Mouse (Mus musculus) brain, embryonic 18.5 days (tissue): ENCODE measurements around the gene D630023F18Rik.

Experiments
- DNase-seq: peaks from one replicate; pipeline ENCODE4 v3.0.0-alpha.2; 2012; ENCODE audit warnings: low read depth, low spot score

Gene D630023F18Rik

GRCm38 (mm10) chr1:65122574-65123372 is at the start of gene D630023F18Rik:
Gene D630023F18Rik (minus strand): TSS chr1:65123214.
- no peak for DNase-seq

GRCm38 (mm10) chr1:65171579-65171978 is 48.6 kb upstream of the D630023F18Rik start:
- no peak for DNase-seq

GRCm38 (mm10) chr1:65169947-65170346 is 46.9 kb upstream of the D630023F18Rik start:
- DNase-seq, result no peak

DNA sequence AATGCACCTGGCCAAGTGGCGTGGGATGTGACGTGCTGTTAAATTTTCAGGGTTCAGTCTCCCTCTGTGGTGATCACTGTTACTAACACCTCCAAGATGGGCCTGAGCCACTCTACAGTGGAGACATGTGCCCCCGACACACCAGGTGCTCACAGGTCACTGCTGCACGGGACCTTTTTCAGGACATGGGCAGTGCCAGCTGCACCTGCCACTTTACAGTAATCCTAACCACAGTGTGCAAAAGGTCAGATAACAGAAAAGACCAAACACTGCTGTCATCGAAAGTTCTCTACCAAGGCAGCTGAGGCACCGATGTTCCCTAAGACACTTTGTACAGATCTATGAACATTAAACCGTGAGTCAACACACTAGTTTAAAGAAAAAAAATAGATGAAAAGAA is 46.5 kb upstream of the D630023F18Rik start:
- no peak for DNase-seq

DNA sequence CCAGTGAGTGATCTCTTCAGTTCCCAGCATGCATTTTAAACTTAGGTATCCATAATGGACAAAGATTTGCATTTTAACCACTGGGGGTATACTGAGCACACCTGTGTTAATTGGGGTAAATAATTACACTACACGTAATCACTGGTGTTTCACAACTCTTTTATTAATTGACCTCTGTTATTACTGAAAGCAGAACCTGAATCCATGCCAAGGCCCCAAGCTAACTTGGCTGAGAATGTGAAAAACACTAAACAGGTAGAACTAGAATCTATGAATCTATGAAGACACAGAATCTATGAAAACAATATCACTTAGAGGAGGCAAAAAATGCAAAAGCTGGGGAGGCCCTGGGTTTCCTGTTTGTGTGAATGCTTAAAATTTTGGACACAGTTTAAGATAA is 44.5 kb upstream of the D630023F18Rik start:
- no peak for DNase-seq

DNA sequence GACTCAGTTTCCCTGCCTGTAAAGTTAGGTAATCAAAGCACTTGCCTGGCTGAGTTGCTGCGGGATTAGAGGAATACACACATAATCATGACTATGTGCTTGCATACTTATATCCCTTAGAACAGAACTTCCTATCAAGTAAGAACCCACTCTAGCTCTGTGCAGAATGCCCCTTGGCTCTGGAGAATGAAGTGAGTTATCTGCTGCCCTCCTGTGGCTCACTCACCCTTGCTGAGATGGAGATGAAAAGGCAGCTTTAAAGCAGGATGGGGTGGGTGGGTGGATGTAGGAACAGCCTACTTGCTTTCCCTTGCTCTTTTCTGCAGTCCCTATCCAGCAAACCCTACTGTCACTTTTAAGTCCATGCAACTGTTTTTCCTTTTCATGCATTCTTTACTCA is 39.2 kb upstream of the D630023F18Rik start:
- DNase-seq, result no peak

- DNase-seq, result no peak
Measured at GRCm38 (mm10) chr1:65156111-65156510, 33.1 kb upstream of the D630023F18Rik start.

GRCm38 (mm10) chr1:65154814-65155213 is 31.8 kb upstream of the D630023F18Rik start:
- DNase-seq, result no peak

DNA sequence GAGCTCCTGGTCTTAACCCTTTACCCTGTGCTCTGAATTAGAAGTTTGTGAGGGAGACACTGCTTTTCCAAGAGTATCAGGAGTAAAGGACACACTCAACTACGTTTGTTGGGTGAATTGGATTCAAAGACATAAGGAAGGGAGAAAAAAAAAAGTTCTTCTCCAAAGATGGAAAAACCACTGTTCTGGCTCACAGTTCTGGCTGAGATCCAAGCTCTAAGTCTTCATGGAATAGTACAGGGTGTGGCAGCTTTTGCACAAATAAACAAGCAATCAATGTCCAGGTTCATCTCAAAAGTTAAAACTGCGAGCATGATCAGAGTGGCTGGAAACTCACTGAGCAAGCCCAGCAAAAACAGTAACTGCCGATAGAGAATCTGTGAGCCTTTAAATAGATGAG is 25.0 kb upstream of the D630023F18Rik start:
- no peak for DNase-seq

- DNase-seq, result no peak
Measured at GRCm38 (mm10) chr1:65147326-65147725, 24.3 kb upstream of the D630023F18Rik start.

- no peak for DNase-seq
Measured at GRCm38 (mm10) chr1:65146601-65147000, 23.6 kb upstream of the D630023F18Rik start.

DNA sequence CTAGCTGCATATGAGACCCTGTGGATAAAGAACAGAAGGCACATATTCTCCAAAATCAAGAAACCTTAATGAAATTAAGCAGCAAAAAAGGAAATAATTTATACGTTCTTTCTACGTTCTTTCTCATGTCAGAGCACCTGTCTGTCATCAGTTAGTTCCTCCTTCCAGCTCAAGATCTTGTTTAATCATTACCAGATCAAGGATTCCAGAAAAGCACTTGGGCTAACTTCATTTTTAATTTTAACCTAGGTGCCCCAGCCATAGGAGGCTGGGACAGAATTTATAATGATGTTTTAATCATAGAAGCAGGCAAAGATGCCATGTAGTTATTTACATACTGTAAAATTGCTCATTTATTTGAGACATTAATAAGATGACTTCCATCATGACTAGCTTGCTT is 21.8 kb upstream of the D630023F18Rik start:
- DNase-seq, result no peak

DNA sequence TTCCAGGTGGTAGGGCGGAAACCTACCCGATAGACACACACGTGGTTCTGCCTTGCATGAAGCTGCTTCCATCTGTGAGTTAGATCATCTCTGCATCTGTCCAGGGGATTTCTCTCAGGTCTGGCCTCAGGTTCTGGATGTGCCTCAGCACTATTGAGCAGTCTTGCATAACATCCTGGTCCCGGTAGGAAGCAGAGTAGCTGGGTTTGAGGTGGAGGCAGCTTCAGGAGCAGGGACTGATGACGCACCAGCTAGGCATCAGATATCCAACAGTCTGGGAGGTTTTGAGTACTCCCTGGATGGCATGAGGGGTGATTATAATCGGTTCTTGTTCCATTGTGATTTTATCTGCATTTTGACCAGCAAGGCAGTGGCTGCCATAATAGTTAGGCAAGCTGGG is 14.5 kb upstream of the D630023F18Rik start:
- DNase-seq, result no peak

- no peak for DNase-seq
Measured at GRCm38 (mm10) chr1:65132833-65133232, 9.8 kb upstream of the D630023F18Rik start.

DNA sequence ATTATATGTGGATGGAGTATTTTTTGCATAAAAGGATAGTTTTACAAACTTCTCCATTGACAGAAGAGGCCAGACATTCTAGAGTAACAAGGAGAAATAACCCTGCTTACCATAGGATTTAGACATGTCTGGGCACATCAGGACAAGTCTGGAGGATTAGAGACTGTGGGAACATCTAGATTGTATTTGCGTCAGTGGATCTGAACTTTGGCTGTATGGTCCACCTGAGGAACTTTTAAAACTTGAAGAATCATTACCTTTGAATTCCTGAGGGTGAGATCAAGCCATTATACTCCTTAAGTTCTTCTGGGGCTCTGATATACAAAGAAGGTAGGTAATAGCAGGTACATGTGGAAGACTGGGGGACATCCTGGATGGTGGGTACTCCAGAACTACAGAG is 8.7 kb upstream of the D630023F18Rik start:
- no peak for DNase-seq

DNA sequence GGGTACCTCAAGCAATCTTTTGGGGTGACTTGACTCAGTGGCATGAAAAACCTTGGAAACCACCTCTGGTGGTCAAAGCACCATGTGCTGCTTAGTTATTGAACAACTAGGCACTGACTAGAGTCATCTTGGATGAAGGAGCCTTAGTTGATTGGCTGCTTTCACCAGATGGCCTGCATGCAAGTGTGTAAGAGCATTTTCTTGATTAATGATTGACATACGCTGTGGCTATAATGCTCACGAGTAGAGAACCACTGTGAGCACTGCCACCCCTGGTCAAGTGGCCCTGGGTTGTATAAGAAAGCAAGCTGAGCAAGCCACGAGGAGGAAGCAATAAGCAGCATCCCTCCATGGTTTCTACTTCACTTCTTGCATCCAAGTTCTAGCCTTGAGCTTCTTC is 7.2 kb upstream of the D630023F18Rik start:
- DNase-seq, result no peak

- no peak for DNase-seq
Measured at GRCm38 (mm10) chr1:65129634-65130180, 6.7 kb upstream of the D630023F18Rik start.

GRCm38 (mm10) chr1:65119438-65119837 is 3.6 kb downstream of the D630023F18Rik start, which contains the start of gene Gm28845:
Gene Gm28845 (minus strand): TSS chr1:65119558.
- DNase-seq, result no peak

DNA sequence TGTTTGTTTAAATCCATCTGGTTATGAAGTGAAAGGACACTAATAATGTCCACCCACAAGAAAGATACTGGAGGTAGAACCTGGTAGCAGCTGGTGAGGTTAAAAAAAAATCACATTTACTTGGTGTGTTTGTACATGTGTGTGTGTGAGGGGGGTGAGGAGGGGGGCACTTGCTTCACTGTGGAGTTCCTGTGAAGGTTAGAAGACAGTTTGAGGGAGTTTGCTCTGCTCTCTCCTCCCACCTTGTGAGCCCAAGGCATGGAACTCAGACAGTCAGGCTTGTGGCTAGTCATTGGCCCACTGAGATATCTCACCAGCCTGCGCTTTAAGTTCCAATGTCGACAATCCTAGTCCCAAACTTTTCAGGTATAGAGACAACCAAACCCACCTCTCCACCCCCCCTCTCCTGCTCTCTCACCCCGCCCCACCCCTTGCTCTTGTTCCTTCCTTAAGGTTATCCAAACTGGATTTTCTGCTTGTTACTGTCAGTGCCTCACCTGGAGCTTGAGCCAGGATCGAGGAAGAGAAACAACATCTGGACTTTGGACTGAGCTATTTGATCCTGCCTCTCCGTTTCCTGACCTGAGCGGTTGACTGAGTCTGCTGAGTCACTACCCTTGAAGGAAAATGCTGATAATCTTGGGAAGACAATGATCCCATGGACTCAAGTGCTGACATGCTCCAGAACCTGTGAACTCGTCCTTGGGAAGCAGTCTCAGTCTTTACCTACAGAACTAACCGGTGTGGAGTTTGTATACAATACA is 4.7 kb downstream of the D630023F18Rik start:
- no peak for DNase-seq

- DNase-seq, result no peak
Measured at GRCm38 (mm10) chr1:65113536-65114172, 9.4 kb downstream of the D630023F18Rik start.

GRCm38 (mm10) chr1:65112807-65113196 is 10.2 kb downstream of the D630023F18Rik start:
- DNase-seq, result no peak
